Mouse (Mus musculus) cerebellum, adult 18-20 months (tissue): ENCODE measurements around the gene Fam214a.
"Not testable (repeated sequence)": the region's sequence is repeated elsewhere in the genome, so short reads cannot be mapped to it uniquely, and the experiment has no call there.

Experiments
- DNase-seq, 2 experiments: peaks; one replicate each; pipeline ENCODE4 v3.0.0; 2021

Gene Fam214a

DNA sequence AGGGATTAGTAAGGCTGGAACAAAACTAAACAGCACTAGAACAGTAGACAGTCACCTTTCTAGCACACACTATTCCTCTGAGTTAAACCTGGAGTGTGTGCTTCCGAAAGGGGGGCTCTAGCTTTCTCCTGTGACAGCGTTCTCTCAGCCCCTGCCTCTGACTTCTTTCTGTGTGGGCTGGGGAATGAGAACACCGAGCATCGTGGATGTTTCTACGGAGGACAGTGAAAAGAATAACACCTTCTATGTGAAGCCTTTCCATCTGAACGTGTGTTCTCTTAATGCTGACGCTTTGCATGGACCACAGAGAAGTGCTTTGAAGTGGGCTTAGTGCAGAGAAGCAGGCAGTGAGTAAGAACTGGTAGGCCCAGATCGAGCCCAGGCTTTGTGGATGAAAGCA is 29.5 kb downstream of the Fam214a start:
- peak in 1 of 2 experiments; percentile 0 for DNase-seq

DNA sequence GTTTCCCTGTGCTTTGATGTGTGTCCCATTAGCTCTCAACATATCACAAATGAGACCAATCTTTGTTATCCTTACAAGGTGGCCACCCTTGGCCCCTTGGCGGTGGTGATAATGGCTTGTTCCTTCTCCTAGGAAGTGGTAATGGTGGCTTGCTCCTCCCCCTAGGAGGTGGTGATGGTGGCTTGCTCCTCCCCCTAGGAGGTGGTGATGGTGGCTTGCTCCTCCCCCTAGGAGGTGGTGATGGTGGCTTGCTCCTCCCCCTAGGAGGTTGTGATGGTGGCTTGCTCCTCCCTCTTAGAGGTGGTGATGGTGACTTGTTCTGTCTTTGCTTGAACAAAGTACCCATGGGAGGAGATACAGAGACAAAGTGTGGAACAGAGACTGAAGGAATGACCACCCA is 30.0 kb downstream of the Fam214a start:
- not testable (repeated sequence) for DNase-seq

DNA sequence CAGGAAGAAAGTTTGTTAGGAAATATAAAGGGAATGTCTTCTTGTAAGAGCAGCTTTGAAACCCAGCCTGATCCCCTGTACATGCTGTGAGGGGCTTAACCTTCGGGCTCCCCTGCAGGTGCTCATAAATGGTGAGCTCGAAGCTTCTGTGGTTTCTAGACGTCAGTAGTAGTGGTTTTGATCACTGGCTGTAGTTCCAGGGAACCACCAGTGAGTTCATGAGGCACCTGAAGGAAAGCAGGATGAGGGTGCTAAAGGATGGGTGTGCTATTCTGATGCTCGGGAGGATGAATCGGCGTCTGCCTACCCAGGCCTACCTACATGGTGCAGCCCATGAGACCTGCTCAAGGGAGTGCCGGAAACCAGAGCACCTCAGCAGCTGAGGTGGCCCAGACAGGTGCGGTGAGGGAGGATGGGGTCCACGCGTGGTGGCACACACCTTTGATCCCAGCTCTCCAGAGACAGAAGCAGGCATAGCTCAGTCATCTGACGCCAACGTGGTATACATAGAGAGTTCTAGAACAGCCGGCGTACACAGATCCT is 32.6 kb downstream of the Fam214a start:
- DNase-seq: no peak

GRCm38 (mm10) chr9:74985770-74986169 is 33.1 kb downstream of the Fam214a start:
- DNase-seq: no peak

DNA sequence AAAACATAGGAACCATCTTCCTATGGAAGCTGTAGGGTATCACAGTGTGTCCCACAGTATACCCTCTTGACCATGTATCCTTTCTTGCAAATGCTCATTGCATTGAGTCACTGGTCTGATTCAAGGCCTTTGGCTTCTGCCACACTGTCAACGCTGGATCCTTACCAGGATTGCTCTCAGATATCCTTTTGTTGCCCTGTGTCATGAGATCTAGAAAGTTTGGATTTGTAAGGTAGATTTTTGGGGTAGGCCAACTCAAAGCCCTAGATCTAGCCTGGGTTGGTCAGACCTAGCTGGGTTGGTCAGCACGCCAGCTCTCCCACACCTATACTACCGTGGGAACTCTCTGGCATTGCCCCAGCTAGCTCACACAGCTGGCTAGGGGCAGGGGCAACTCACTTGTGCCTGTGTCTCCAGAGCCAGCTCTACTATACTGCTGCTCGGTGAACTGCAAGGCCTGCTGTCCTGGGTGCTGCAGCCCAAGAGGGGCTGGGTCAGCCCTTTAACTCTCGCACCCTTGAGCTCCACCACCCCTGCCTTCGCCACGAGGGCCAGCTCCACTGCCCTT is 36.3 kb downstream of the Fam214a start:
- no peak for DNase-seq

DNA sequence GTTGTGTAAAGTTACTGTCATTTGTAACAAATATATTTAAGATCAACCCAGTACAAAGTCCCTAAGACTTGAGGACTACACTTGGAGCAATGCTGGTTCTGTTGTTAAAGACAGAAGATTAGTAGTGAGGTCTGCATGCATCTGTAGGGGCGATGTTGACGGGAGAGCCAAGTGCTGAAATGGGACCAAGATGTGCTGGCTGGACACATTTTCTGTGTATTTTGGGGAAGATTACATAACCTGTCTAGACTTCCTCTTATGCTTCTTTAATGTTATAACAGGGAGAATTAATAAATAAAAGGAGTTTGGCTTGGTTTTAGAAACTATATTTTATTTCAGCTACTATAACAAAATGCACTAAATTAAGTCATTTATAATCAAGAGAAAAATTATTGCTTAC is 37.3 kb downstream of the Fam214a start:
- no peak for DNase-seq

DNA sequence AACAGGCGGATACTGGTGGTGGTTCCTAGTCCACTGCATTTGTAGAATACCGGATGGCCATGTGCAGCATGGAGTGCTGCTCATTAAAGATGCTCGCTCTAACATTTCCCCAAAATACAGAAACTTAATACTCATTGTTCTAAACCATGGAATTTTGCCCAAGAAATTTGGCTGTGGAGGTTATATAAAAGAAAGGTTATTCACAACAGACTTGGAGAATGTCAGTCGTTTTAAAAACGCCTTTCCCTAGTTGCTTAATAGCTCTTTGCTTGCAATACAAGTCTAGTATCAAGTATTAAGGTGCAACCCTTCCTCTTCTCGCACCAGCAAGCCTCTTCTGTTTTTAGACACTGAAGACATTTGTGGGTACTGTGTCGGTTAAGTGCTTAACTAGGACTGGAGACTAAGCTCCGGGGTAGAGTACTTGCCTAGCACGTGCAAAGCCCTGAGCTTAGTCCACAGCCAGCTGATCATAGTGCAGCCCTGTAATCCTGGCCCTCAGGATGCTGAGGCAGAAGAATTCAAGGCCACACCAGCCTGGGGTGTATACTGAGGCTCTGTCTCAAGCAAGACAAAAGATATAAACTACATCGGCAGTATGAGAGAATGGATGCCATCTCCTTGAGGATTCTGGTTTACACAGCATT is 42.0 kb downstream of the Fam214a start:
- no peak for DNase-seq

- DNase-seq: no peak
Observed at GRCm38 (mm10) chr9:74996349-74996748, 43.7 kb downstream of the Fam214a start.

GRCm38 (mm10) chr9:74997976-74998375 is 45.3 kb downstream of the Fam214a start:
- no peak for DNase-seq

- DNase-seq: no peak
Observed at GRCm38 (mm10) chr9:75001006-75001405, 48.3 kb downstream of the Fam214a start.

DNA sequence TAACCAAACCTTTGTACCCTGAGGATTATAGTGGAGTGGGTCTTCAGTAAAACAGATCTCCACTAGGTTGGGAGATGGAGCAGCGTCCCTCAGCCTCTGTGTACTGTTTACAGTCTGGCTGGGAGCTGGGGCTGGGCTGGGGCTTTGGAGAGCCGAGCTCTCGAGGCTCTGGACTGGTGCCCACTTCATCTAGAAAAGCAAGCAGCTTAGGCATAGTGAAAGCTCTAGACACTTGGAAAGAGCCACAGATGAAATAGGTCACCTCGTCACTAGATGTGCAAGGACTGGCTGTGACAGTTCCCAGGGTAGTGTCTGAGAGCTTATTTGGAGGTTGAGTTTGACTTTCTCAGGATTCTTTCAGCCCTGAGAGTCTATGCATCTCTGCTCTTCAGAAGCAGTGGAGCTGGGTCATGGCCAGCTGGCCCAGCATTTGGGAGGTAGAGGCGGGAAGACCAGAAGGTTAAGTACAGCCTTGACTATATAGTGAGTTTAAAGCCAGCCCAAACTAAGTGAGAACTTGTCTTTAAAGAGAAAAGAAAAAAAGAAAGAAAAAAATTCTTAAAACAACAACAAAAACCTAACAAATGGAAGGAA is 49.0 kb downstream of the Fam214a start:
- peak; percentile 67 to 69 for DNase-seq

GRCm38 (mm10) chr9:75002262-75002661 is 49.6 kb downstream of the Fam214a start:
- DNase-seq: peak in 1 of 2 experiments; percentile 28

DNA sequence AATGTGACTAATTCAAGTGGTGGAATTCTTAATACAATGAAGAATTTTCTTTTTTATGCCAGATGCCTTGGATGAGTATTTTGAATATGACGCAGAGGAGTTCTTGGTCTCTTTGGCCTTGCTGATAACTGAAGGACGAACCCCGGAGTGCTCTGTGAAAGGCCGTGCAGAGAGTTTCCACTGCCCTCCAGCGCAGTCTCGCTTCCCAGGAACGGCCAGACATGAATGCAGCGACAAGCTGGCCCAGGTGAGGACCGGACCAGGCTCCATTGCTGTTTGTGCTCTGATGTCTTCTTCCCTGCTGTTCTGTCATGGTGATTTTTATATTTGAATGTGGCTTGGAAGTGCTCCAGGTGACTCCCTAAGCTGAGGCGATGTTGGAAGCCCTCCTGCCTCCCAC is 51.5 kb downstream of the Fam214a start:
- no peak for DNase-seq

GRCm38 (mm10) chr9:75016591-75016990 is 63.9 kb downstream of the Fam214a start:
- DNase-seq: no peak

DNA sequence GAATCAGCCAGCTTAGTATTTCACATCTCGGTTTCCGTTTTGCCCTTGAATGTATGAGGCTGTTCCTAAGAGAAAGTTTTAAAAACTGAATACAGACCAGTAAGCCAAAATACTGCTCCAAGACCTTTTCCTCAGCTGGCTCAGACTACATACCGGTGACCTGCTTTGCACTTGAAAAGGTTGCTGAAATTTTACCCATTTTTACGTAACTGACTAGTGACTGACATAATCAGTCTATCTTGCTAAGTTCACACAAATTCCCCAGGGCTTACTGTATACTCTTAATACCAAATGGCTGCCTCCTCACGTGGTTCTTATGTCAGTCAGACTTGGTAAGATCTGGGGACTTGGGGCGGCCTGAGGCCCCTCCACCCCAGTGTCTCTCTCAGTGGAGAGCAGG is 66.5 kb downstream of the Fam214a start:
- no peak for DNase-seq

- no peak for DNase-seq
Observed at GRCm38 (mm10) chr9:75019592-75019991, 66.9 kb downstream of the Fam214a start.

DNA sequence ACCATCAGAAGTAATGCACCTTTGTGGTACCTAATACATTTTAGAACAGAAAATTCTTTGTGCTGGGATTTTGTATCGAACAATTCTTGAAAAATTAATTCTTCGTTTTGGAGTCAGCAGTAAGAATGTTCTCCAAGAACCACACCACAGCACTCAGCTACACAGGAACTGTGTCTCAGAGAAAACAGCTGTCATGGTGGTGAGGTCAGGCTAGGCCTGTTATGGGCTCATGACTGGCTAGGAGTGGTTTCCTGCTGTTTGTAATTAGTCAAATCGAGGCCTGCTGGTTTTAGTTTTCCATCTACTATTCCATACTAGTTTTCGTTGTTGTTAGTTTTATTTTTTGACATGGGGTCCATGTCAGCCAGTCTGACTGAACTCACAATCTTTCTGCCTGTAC is 67.9 kb downstream of the Fam214a start:
- DNase-seq: no peak

- DNase-seq: no peak
Observed at GRCm38 (mm10) chr9:75022546-75022945, 69.9 kb downstream of the Fam214a start.

DNA sequence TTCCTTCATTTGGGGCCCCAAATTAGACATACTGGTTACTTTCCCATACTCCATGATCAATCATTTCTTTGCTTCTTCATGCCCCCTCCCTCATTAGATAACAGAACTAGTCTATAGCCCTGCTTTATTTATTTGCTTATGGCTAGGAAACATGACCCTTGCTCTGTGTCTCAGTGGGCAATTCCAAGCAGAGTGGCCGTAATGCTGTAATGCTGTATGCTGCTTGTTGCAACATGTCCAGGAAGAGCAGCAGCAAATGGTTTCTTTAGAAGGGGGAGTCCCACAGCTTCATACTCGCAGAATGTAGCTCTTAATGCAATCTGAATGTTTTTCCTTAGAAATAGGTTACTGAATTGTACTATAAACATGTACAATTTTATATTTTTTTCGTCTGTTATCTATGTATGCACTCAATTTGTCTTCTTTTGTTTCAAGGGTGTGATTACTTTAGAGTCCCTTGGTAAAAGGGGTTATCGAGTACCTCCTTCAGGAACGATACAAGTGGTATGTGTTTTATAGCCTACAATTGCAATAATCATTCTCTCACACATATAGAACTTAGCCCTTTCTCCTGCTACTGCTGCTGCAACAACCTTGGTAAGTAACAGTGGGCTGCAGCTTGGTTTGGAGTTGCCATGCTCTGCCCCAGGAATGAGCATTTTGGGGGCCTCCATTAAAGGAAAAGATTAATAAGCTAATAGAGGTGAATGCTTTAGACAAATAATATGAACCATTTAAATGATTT is 70.6 kb downstream of the Fam214a start:
- DNase-seq: no peak

DNA sequence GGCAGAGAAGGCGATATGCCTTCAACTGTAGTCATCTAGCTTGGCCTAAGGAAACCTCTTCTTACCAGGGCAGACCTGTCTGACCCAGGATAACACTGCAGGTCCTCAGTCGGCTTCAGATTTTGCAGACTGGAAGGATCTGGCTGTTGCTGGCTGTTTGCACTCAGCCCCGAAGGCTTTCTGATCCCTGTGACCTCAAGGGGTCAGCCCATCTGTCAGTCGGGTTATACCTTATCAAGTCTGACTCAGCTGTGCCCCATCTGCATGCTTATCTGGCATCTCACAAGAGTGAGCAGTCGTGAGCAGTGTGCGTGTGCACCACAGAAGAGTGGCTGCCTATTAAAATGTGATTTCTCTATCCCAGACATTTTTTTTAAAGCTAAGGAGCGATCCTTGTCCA is 71.4 kb downstream of the Fam214a start:
- DNase-seq: no peak

DNA sequence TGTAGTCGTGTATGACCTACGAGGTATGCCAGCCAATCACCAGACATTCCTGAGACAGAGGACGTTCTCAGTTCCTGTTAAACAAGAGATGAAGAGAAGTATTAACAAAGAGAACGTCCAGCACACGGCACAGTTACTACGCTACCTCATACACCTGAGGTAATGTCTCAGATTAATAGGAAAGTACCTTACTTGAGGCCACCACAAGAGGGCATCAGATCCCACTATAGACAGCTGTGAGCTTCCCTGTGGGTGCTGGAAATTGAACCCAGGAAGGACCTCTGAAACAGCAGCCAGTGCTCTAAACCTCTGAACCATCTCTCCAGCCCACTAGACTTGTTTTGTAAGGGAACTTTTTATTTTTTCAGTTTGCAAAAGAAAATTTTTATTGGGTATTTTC is 73.0 kb downstream of the Fam214a start:
- no peak for DNase-seq

DNA sequence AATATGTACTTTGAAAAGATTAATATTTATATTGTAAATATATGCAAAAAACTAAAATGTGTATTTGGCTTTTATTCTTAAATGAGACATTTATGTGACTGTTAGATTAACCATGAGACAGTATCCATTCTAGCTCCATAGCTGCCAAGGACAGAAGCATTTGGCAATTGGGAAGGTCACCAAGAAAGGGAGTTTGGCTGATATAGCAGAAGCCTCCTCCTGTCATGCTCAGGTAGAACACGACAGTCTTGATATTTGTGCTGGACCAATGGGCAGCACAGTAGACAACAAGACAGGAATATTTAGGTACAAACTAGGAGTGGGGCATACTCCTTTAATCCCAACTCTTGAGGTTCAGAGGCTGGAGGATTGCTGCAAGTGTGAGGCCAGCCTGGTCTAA is 79.7 kb downstream of the Fam214a start:
- no peak for DNase-seq

DNA sequence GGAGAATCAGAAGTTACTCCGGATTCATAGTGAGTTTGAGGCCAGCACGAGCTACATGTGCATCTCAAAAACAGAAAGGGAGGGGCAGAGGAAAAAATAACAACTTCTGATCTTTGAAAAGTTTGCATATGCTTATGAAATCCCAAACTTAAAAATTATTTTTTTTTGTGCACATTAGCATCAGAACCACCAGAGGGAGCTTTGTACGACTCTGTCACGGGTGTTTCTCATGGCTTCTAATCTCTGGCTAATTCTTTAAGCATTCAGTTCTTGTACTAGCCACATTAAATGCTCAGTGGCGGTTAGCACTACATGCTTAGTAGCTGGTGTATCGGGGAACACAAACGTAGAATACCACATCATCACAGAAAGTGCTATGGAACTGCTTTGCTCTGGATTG is 80.5 kb downstream of the Fam214a start:
- no peak for DNase-seq

- DNase-seq: no peak
Observed at GRCm38 (mm10) chr9:75034691-75035090, 82.0 kb downstream of the Fam214a start.
